Mouse (Mus musculus) MN1 (cell line): ENCODE data around the gene Tnfrsf25.

ENCODE experiments used
- DNase-seq: peaks from one replicate; pipeline ENCODE4 v3.0.0-alpha.2; 2016; ENCODE audit warnings: low spot score

Gene Tnfrsf25

DNA sequence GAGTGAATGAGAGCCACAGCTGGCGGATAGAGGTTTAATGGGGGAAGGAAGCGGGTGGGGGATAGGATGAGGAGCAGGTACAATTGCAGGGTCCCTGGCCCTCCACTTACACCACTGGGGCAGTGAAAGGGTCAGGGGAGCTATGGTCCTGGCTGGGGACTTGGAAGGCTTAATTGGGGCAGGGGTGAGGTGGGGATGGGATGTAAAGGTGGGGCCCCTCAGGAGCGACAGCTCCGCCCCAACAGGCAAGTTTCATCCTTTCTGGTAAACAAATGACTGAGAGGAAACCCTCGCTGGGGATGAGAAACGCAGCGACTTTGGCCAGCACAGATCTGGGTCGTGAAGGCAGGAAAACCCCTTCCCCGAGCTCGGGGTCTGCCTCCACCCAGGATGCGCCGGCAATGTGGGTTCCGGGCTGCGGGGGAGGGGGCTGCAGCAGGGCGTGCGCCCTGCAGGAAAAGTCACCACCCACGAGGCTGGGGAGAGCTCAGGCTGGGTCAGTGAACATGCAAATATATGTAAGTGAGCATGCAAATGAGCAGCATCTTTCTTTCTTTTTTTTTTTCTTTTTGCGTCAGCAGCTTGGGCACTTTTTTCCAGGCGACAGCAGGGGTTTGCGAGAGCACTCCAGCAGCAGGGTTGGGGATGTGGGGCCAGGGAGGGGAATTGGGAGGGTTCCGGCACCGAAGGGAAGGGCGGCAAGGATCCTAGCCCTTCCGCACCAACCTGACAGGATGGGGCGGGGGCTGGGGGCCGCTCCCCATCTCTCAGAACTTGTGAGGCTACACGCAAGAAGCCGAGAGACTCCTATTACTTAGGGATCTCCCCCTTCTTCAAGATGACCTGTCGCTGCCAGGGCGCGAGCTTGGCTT lies 4.8 kb downstream of the Tnfrsf25 start:
- DNase-seq = no peak

DNA sequence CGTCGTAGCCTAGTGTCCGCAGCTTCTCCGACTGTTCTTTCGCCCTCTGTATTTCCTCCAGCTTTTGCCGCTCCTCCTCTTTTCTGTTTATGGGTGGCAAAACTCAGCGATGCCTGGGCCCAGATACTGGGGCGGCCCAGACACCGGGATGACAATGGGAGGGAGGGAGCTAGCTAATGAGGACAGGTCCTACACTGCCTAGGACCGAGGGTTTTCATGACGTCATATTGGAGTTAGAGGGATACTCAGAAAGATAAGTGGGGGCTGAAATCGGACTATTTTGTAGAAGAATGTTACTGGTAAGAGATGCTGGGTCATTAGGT lies 5.4 kb downstream of the Tnfrsf25 start:
- DNase-seq = no peak

DNA sequence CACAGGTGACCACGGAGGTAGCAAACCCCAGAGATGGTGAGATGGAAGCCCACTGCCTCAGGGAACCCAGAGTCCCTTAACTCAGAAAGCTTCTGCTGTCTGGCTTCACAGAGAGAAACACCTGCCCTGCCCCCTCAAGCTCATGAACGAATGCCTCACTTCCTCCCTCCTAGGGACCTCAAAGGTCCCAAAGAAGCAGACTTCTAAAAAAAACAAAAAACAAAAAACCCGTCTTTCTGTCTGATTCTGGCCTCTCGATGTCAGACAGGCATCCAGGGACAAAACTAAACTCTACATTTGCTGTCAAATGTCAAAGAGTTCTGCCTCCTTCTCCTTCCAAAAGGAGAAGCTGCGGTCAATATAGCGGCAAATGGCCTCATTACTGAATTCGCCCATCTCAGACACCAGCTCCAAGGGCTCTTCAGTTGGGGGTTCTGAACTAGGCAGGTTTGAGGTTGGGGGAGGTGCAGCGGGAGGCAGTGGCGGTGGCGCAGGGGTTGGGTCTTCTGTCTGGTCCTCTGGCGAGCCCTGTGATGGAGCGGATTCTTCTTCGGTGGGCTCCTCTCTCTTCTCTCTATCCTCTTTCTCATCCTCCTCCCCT lies 8.7 kb downstream of the Tnfrsf25 start:
- no peak for DNase-seq

DNA sequence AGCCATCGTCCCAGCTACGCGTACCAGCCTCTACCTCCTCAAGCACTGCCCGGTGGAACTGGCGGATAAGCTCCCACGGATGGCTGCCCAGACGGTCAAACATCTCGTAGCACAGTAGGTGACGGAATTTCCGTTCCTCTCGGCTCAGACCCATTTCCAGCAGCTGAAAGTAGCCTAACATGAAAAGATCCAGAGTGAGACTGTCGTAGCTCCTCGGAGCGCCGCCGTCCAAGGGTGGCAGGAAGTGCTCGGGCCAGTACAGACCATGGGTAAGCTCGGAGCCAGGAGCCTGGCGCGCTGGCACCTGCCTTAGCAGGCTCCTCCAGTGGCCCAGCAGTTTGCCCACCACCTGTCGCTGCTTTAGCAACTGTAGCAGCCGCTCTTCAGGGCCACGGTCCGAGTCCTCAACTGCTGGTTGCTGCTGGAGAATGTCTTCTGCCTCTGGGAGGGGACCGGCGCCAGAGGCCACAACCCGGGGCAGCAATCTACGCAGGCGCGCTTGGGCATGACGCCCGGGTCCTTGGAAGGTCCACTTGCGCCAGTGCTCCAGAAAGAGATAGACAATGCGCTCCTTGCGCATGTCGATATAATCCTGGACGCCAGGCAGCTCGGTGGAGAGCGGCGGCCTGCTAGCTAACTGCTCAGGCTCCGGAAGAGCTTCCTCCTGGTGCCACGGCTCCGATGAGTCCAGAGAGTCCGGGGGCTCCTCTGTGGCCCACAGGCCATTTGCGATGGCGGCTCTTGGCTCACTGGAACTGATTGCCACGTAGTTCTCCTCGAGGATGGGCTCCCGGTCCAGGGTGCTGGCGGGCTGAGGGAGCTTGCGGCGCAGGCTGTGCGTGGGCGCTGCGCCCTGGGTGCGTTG lies 9.7 kb downstream of the Tnfrsf25 start:
- no peak for DNase-seq

DNA sequence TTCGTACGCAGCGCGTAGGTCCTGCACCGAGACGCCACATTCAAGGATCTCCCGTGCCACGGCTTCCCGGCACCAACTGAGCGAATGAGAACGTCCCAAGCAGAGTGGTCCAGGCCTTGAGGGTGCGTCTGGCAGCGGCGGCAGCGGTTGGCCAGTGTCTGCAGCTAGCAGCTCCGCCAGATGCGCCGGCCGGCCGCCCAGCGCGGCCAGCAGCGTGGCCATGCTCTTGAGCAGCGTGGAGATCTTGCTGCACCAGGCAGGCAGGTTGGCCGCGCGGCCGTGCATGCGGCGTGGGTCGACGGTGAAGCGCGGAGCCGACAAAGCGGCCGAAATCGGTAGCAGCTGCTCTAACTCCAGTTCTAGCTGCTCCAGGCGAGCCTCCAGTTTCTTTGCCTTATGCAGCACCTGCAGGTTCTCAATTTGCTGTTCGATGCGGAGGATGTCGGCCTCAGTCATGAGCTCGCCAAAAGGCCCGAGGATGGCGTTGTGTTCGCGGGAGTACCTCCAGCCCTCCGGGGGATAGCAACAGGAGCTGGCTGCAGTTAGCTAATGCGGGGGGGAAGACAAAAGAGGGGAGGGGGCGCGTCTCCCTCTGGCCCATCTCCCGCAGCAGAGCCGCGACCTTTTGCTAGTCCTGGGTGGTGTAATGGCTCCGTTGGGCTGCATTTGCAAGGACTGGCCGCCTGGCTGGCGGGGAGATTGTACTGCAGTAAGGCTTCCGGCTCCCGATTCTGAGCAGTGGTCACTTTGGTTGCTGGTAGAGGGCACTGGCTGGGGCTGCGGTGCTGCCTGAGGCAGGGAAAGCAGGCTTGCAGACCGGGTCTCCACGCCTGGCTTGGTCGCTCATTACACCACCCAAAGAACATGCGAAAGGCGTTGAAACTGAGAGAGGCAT lies 10.5 kb downstream of the Tnfrsf25 start:
- no peak for DNase-seq

DNA sequence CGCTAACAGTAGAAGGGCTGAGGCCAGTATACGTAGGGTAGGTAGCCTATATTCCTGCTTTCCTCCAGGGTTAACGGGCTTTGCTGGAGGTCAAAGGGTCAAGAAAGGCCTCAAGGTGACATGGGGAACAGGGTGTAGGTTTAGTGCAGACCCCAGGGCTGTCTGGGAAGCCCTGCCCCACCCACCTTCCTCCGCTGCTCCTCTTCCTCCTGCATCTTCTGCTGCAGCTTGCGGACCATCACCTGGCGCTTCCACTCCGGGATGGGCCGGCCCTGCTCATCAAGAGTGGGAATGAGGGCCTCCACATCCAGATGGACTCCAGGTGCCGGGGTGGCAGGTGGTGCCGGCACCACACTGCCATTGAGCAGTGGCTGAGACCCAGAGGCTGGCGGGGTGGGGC lies 12.2 kb downstream of the Tnfrsf25 start:
- DNase-seq = no peak

DNA sequence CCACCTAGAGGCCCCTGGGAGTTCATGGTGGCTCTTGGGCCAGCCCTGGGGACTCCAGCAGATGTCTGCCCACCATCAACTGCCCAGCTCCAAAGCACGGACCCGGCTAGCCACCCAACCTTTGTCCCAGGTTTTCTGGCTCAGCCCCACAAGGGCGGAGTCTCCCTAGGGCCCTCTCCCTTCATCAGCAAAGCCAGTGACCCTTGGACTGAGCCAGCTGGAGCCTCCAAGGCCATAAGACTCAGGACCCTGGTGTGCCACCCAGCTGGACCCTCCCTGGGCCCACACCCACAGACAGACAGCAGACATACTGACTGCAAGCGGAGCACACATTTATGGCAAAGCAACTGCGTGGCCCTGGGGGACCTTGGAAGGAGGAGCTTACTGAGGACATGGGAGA lies 13.1 kb downstream of the Tnfrsf25 start:
- DNase-seq = no peak

DNA sequence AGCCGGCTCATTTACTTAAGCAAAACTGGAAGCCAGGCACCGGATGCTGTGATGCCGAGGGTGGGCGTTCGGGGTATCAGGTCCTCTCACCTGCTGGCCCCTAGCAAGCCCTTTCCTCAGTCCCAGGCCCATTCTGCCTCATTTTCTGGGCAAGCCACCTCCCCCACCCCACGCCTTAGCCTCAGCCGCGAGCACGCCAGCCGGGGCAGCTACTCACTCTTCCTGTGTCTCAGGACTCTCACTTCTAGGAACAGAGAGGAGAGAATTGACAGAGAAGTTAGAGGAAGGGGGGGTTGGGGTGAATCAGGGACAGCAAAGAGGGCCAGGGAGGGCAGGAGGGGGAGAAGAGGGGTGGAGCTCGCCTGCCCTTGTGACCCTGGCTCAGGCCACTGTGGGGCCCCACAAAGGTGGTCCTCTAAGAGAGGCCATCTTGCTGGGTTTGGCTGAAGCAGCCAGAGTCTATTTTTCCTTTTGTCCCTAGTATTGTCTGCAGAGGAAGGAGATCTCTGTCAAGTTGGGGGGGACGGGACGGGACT lies 13.7 kb downstream of the Tnfrsf25 start:
- no peak for DNase-seq

DNA sequence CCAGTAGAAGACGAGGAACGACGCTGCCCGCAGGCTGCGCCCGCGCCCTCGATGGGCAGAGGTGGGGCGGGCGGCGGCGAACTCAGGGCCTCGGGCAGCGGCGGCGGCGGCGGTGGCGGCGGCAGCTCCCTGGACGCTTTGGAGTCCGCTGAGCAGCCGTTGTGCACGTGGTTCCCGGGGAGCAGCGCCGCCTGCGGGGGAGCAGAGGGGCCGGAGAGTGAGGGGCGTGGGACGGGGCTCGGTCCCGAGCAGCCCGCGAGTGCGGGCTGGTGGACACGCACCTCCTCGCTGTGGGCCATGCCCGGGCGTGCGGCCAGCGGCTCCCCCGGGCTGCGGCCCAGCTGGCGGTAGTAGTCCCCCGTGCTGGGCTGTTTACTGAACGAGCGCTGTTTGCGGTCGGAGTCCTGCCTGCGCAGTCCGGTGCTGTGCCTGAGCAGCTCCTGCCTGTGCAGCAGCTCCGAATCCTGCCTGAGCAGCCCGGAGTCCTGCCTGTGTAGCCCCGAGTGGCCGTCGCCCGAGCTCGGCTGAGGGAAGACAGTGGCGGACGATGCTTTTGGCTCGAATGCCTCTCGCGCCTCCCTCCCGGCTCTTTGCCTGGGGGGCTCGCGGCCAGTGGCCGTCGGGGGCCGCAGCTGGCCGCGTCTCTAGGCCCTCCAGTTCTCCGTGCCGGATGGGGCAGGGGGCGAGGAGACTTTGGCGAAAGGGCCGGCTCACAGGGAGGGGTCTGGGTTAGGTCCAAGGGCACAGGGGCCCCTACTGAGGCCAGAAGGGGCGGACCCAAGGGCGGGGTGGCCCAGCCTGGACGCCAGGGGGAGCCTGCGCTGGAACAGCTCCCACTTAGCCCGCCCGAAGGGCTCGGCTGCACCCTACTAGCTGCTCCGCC lies 15.3 kb downstream of the Tnfrsf25 start:
- DNase-seq = peak; percentile 81

DNA sequence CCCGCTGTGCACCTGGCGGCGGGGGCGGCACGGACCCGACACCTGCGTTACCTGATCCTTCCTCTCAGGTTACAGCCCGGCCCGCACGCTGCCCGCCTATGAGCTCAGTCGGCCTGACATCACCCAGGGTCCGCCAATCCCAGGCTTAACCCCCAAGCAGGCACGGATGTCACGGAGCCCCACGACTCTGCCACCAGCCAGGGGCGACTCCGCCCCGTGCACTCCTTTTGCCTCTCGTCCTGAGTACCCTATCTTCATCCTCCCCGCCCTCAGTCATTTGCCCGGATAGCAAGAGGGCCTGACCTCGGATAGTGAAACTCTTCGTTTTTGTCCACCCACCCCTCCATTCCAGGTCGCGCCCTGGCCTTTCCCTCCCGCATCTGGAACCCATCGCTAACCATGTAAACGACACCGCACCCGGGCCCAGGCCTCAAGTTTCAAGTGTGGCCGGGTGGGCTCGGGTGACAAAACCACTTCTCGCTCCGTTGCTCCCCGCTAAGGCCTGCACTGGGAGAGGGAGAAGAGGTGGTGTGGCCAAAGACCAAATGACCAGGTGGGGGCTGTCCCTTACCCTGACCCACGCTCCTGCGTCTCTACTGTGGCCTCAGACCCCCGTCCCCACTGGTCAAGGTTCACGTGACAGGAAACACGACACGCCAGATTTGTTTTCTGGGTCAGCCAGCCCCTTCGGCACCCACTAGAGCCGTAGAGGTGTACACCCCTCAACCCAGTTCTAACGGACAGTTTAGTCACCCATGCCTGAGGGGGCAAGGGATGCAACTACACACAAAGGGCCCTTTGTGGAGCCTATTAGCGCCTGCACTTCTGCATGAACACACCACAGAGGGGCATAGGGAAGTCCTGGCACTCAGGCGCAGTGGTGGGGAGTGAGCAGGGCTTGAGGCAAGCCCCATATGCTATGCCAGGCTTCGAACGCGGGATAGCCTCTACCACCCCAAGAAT lies 16.4 kb downstream of the Tnfrsf25 start:
- DNase-seq = no peak

DNA sequence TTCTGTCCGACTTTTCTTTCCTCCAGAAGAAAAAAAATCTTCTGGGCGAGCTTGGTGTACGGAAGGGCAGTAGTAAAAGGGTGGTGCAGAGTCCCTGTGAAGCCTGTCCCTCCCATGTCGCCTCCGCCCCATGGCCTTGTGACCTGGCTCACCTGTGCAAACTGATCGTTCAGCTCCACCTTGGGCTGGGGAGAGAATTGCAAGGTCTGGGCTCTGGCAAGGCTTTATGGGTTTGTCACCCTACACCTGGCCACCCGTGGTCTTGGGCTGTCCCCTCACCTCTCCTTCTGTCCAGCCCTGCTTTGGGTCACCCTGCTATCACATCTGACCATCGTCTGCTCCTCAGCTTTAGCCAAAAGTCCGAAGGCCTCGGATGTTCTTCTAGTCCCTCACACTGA lies 17.0 kb downstream of the Tnfrsf25 start:
- DNase-seq = no peak

DNA sequence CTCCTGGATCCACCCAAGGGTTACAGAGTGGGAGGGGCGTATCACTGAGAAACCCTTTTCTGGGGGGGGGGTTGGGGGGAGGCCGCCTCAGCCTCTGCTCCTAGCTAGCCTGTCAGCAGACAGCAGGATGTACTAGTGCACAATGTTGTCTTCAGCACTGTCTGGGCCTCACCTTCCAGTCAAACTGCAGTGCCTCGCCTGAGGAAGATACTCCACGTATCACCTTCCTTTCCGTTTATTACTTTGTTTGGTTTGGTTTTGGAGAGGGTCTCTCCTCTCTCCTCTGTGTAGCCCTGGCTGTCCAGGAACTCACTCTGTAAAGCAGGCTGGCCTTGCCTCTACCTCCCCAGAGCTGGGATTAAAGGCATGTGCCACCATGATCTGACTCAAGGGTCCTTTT lies 17.5 kb downstream of the Tnfrsf25 start:
- DNase-seq = no peak

DNA sequence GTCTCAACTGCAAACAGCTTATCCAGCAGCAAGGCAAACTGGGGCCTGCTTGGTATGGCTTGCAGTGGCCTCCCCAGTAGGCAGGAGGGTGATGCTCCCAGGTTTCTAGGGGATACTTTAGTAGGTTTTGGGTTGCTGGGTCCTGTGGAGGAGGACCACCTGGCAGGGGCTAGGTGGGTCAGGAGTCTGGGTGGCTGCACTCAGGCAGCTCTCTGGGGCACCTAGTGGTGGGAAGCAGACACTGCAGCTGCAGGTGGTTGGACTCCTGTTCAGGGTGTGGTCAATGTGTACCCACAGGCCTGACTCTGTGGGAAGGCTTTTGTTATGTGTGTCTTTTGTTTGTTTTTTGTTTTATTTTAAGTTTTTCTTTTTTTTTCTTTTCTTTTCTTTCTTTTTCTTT lies 18.8 kb downstream of the Tnfrsf25 start:
- peak; percentile 62 for DNase-seq

DNA sequence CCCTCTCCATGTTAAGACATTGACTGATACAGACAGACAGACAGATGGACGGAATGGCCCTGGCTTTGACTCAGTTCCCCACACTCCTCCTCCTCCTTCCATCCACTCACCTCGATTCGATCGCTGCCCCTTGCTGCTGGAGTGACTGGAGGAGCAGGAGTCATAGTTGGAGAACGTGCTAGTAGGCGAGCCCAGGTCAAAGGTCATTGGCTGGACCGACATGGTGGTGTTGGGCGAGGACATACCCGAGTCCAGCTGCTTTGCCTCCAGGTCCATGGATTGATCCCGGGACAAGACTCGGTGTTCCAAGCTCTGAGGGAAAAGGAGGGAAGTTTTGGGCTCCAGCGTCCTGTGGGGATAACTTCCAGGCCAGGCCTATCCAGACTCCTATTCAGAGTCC lies 19.6 kb downstream of the Tnfrsf25 start:
- DNase-seq = no peak

DNA sequence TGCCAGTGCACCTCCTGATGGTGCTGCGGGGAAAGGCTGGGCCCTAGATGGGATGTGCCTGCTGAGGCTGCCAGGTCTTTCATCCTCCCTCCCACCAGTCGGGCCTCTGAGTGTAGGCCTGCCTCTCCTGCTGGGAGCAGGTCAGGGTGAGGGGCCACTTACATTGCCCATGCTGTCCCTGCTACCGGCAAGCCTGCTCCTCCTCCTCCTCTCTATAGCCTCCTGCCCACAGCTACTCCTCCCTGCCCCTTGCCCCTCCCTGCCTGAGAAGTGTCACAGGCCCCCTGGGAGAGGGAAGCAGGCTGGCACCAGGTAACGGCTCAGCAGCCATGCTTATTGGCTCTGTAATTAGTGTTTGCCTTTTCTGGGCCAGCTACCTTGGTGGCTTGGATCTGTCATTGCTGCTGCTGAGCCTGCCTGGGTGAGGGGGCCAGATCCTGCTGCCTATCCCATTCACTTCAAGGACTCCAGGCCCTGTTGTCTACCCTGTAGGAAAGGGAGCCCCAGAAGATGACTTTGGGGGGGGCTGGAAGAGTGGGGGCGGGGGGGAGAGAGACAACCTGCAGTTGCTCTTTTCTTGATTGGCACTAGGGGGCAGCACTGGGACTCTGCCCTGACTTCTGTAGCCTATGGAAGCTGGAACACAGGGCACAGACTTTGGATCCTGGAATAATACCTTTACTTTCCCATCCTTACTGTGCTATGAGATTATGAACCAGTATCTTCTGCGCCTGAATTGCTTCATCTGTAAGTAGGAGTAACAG lies 20.6 kb downstream of the Tnfrsf25 start:
- DNase-seq = no peak

DNA sequence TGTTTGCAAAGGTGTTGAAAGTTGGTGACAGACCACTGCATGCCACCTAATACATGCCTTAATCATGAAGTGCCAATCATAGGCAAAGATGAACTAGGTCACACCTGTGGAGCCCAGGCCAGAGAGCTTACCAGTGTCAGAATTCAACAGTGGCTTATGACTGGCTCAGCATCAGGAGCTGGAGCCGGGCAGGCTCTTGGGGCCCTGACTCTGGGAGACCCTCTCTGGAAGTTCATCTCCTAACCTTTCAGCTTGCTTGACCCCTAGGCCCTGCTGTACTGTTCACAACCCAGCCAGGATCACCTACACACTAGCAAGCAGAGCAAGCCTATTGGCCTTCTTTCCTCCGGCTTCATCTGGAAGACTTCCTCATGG lies 21.1 kb downstream of the Tnfrsf25 start:
- no peak for DNase-seq

DNA sequence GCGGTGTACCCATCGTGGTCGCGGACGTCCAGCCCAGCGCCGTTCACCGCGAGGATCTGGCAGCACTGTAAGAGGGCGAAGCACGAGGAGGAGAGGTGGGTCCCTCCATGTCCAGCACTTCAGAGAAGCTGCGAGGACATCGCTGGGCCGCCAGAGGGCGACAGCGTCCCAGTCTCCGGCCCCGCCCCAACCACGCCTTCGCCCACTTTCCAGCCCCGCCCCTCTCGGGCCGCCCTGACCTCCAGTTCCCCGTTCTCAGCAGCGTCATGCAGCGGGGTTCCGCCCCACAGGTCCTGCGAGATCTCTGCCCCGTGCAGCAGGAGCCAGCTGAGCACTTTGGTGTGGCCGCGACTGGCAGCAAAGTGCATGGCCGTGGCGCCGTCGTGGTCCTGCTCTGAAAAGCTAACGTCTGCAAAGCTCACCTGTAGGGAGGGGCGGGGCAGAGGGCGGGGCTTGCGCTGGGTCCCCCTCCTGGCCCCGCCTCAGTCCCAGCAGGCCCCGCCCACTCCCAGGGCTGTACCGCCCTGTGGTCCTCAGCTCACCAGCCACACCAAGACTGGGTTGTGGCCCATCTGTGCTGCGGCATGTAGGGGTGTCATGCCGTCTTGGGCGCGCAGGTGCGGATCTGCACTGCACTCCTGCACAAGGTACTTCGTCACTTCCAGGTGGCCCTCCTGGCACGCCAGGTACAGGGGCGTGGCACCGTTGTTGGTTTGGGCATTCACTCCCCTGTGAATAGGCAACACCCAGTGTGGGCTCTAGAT lies 22.9 kb downstream of the Tnfrsf25 start:
- no peak for DNase-seq

DNA sequence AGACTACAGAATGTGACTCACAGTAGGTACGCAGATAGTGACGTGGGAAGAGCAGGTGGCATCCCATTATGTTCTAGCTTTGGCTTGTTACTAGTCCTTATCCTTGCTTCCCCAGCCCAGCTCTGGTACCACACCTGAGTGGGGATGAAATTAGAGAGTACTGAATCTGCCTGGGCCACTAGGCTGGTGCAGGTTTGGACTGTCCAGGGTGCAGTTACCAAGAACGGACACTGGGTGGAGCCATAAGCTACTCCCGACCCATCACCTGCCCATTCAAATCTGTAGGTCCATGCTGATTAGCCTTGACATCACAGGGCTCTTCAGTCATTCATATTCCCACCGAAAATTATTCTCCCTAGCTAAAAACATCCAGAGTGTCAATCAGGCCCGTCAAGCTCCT lies 24.7 kb downstream of the Tnfrsf25 start:
- DNase-seq = peak; percentile 64
